Mouse (Mus musculus): ENCODE measurements around the gene Sis. TPM values are rescaled to one million over a fixed set of nuclear protein-coding genes. Genes with fewer than 3 reads are reported as not detected.

Sis gene
- polyA plus RNA-seq, 1 experiment from 2014 or later, result not detected

Other genes with a start within 250 kb of the Sis start
- 13.9 and 17.2 TPM in 2 replicates for gene Slitrk3, start 89.9 kb upstream of the Sis start, polyA plus RNA-seq (2015; fragmentation: Nextera tagmentation; extraction: Ambion mirVana)

All from forebrain, embryonic 15.5 days (tissue).